Mouse (Mus musculus) bone marrow macrophage, adult 2 months (primary cell): ENCODE data around the gene Gm13695.

Experiments
- CTCF ChIP-seq: IDR thresholded peaks from 2 replicates; pipeline ENCODE4 v1.5.1; 2012; ENCODE audit warnings: low read depth, mild to moderate bottlenecking, low read length, moderate library complexity
- POLR2A ChIP-seq: IDR thresholded peaks from 2 replicates; pipeline ENCODE4 v1.6.1; 2012; ENCODE audit warnings: mild to moderate bottlenecking, low read depth, low read length, borderline replicate concordance

- TF ChIP-seq CTCF (no peak), POLR2A (no peak)
Observed at GRCm38 (mm10) chr2:83941792-83942191, 25.3 kb upstream of the Gm13695 start.
